In the genomic region with DNA sequence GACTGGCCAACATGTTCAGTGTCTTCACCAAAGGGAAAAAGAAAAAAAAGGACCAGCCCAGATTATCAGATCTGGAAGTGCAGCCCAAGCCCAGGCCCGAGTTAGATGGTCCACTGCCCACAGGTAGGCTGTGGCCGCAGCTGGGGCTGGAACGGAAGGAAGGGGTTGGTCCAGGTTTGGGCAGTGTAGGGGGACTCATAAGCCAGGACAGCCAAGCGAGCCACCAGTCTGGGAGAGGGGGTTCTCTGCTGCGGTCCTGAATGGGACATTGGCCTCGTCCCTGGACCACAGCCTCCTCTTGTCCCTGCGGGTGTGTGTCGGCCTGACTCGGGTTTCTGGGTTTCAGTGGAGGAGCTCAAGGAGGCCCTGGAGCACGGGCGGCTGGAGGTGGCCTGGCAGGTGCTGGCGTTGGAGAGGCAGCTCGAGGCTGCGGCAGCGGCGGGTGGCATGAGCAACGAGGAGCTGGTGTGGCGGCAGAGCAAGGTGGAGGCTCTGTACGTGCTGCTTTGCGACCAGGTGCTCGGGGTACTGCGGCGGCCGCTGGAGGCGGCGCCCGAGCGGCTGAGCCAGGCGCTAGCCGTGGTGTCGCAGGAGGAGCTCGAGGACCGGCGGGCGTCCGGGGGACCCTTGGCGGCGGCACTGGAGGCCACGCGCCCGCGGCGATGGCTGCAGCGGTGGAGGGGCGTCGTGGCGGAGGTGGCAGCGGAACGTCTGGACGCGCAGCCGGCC, we compare ENCODE assay signal across 9 mouse cellular contexts. TPM values are rescaled to one million over a fixed set of nuclear protein-coding genes. Genes with fewer than 3 reads are reported as not detected.
DNase-seq lines count a peak whose midpoint lies in the region; ATAC-seq lines count a peak whose summit lies in the region.
"Had no signal": no experiment of that assay in that cellular context is flagged by ENCODE, and none has a peak within 500 bp of the region (broad histone marks: within the 10 kb centered on the region; RNA-seq: fewer than 3 reads in every experiment).

No protein-coding gene starts in this region.

- no peak overlapping the region for H3K27ac ChIP-seq in heart, embryonic 12.5 days (ENCODE audit: poor library complexity, severe bottlenecking)
- H3K27ac ChIP-seq in embryonic facial prominence, embryonic 11.5 days (replicated peaks; ENCODE audit: low read depth, low read length) = no peak overlapping the region
- no peak overlapping the region for H3K27ac ChIP-seq in intestine, embryonic 15.5 days
- H3K27ac ChIP-seq in midbrain, embryonic 13.5 days = no peak overlapping the region

- H3K4me2 ChIP-seq in heart, embryonic 12.5 days = peak overlapping the region; percentile 53
- H3K4me2 ChIP-seq in embryonic facial prominence, embryonic 11.5 days (ENCODE audit: low read depth, low read length) = peak overlapping the region; percentile 43
- peak overlapping the region; percentile 53 for H3K4me2 ChIP-seq in intestine, embryonic 15.5 days (replicated peaks)
- peak overlapping the region; percentile 46 for H3K4me2 ChIP-seq in midbrain, embryonic 13.5 days (replicated peaks)

- 7% methylated on average over 52 of the region's 52 CpGs for WGBS in heart, embryonic 12.5 days
- WGBS in embryonic facial prominence, embryonic 11.5 days = 3% methylated on average over 52 of the region's 52 CpGs
- WGBS in intestine, embryonic 15.5 days = 14% methylated on average over 47 of the region's 52 CpGs
- WGBS in midbrain, embryonic 13.5 days = 3% methylated on average over 36 of the region's 52 CpGs

- H3K9ac ChIP-seq in heart, embryonic 12.5 days = peak overlapping the region; percentile 7
- H3K9ac ChIP-seq in embryonic facial prominence, embryonic 11.5 days (replicated peaks; ENCODE audit: low read length) = peak overlapping the region; percentile 22
- no peak overlapping the region; the same call in 1 of the 2 replicates for H3K9ac ChIP-seq in intestine, embryonic 15.5 days
- H3K9ac ChIP-seq in midbrain, embryonic 13.5 days (replicated peaks) = no peak overlapping the region

- peaks cover 98% of the 10 kb centered on the region for H3K27me3 ChIP-seq in heart, embryonic 12.5 days (replicated peaks)
- peaks cover 82% of the 10 kb centered on the region for H3K27me3 ChIP-seq in embryonic facial prominence, embryonic 11.5 days (ENCODE audit: control insufficient read depth, insufficient read depth, low read length)
- peaks cover 87% of the 10 kb centered on the region for H3K27me3 ChIP-seq in intestine, embryonic 15.5 days (replicated peaks)
- H3K27me3 ChIP-seq in midbrain, embryonic 13.5 days = peaks cover 95% of the 10 kb centered on the region

- H3K36me3 ChIP-seq in heart, embryonic 12.5 days = no peaks in the 10 kb centered on the region
- H3K36me3 ChIP-seq in embryonic facial prominence, embryonic 11.5 days (replicated peaks; ENCODE audit: control insufficient read depth, insufficient read depth, low read depth, low read length) = no peaks in the 10 kb centered on the region
- no peaks in the 10 kb centered on the region for H3K36me3 ChIP-seq in intestine, embryonic 15.5 days
- no peaks in the 10 kb centered on the region for H3K36me3 ChIP-seq in midbrain, embryonic 13.5 days

- peaks cover 69% of the 10 kb centered on the region for H3K4me1 ChIP-seq in heart, embryonic 12.5 days (replicated peaks)
- H3K4me1 ChIP-seq in embryonic facial prominence, embryonic 11.5 days (ENCODE audit: control insufficient read depth, insufficient read depth, low read length) = peaks cover 20% of the 10 kb centered on the region
- peaks cover 50% of the 10 kb centered on the region for H3K4me1 ChIP-seq in intestine, embryonic 15.5 days (replicated peaks)
- H3K4me1 ChIP-seq in midbrain, embryonic 13.5 days (replicated peaks) = peaks cover 32% of the 10 kb centered on the region

- peak overlapping the region; percentile 25 for H3K4me3 ChIP-seq in heart, embryonic 12.5 days
- peak overlapping the region; percentile 18 for H3K4me3 ChIP-seq in embryonic facial prominence, embryonic 11.5 days (ENCODE audit: low read depth, low read length)
- H3K4me3 ChIP-seq in intestine, embryonic 15.5 days (replicated peaks) = peak overlapping the region; percentile 3; the same call in 1 of the 2 replicates
- peak overlapping the region; percentile 26 for H3K4me3 ChIP-seq in midbrain, embryonic 13.5 days (replicated peaks)

- DNase-seq in heart, postnatal 36 days = no peak
- no peak for DNase-seq in embryonic facial prominence, embryonic 11.5 days (ENCODE audit: low spot score)
- no peak for DNase-seq in embryo, embryonic 10 days (ENCODE audit: low spot score)
- DNase-seq in layer of hippocampus, adult 18-20 months (ENCODE audit: low spot score in 2 of 2) = no peak
- DNase-seq in left cerebral cortex, postnatal 10 days (ENCODE audit: extremely low spot score in 1 of 2, low spot score in 2 of 2) = no peak
- DNase-seq: retina, postnatal 1 day had no signal

- no peaks in the 10 kb centered on the region for H3K9me3 ChIP-seq in heart, embryonic 12.5 days (replicated peaks)
- no peaks in the 10 kb centered on the region for H3K9me3 ChIP-seq in embryonic facial prominence, embryonic 11.5 days (replicated peaks; ENCODE audit: control insufficient read depth, low read length)
- no peaks in the 10 kb centered on the region for H3K9me3 ChIP-seq in intestine, embryonic 15.5 days
- no peaks in the 10 kb centered on the region for H3K9me3 ChIP-seq in midbrain, embryonic 13.5 days

- no peak for ATAC-seq in heart, embryonic 12.5 days (ENCODE audit: insufficient number of reproducible peaks, low FRiP score)
- ATAC-seq in embryonic facial prominence, embryonic 11.5 days (replicated peaks; ENCODE audit: insufficient number of reproducible peaks, low FRiP score, low TSS enrichment, low read depth) = no peak
- no peak for ATAC-seq in intestine, embryonic 15.5 days
- ATAC-seq in midbrain, embryonic 13.5 days = no peak

- intact Hi-C loops in heart, postnatal 36 days (cut with DNase I) = no loop called here
- intact Hi-C loops in left cerebral cortex, postnatal 10 days (cut with DNase I) = no loop called here

RNA-seq across cellular contexts. Expression of gene Tnfaip2, which starts 3.1 kb away (rescaled TPM):
- 7.4 and 12.0 TPM in 2 replicates for polyA plus RNA-seq in heart, embryonic 12.5 days (2016; fragmentation: Nextera tagmentation; extraction: Ambion mirVana)
- 10 to 100 TPM; 32.7 to 38.8 TPM for total RNA-seq in heart, postnatal 36 days (2021)
- 4.6 and 4.8 TPM in 2 replicates for polyA plus RNA-seq in embryonic facial prominence, embryonic 11.5 days (2014; fragmentation: Nextera tagmentation; extraction: Ambion mirVana)
- polyA plus RNA-seq in intestine, embryonic 15.5 days (2015; fragmentation: Nextera tagmentation; extraction: Ambion mirVana) = 4.9 and 5.7 TPM in 2 replicates
- 0.28 and 1.3 TPM in 2 replicates for polyA plus RNA-seq in midbrain, embryonic 13.5 days (2015; fragmentation: Nextera tagmentation; extraction: Ambion mirVana)
- total RNA-seq in layer of hippocampus, adult 18-20 months (2021) = 1 to 10 TPM in 1 of 2 experiments, under 1 TPM in 1; 0.30 to 1.7 TPM
- under 1 TPM; 0.61 to 0.81 TPM for total RNA-seq in left cerebral cortex, postnatal 10 days (2021)

RNA-seq across cellular contexts. Expression of gene Exoc3l4, which starts 28.5 kb away (rescaled TPM):
- polyA plus RNA-seq in heart, embryonic 12.5 days (2016; fragmentation: Nextera tagmentation; extraction: Ambion mirVana) = 8.5 and 10.1 TPM in 2 replicates
- 1 to 10 TPM; 2.9 to 3.0 TPM for total RNA-seq in heart, postnatal 36 days (2021)
- 6.3 and 7.3 TPM in 2 replicates for polyA plus RNA-seq in embryonic facial prominence, embryonic 11.5 days (2014; fragmentation: Nextera tagmentation; extraction: Ambion mirVana)
- 11.1 and 11.5 TPM in 2 replicates for polyA plus RNA-seq in intestine, embryonic 15.5 days (2015; fragmentation: Nextera tagmentation; extraction: Ambion mirVana)
- polyA plus RNA-seq in midbrain, embryonic 13.5 days (2015; fragmentation: Nextera tagmentation; extraction: Ambion mirVana) = 2.0 and 2.4 TPM in 2 replicates
- 1 to 10 TPM; 6.1 to 7.1 TPM for total RNA-seq in layer of hippocampus, adult 18-20 months (2021)
- total RNA-seq in left cerebral cortex, postnatal 10 days (2021) = 1 to 10 TPM; 1.1 to 1.7 TPM

RNA-seq across cellular contexts. Expression of gene Lbhd2, which starts 38.7 kb away (rescaled TPM):
- polyA plus RNA-seq in heart, embryonic 12.5 days (2016; fragmentation: Nextera tagmentation; extraction: Ambion mirVana) = 0.31 TPM in 1 of 2 replicates, not detected in the other
- not detected for total RNA-seq in heart, postnatal 36 days (2021)
- polyA plus RNA-seq in embryonic facial prominence, embryonic 11.5 days (2014; fragmentation: Nextera tagmentation; extraction: Ambion mirVana) = 0.45 TPM in 1 of 2 replicates, not detected in the other
- polyA plus RNA-seq in intestine, embryonic 15.5 days (2015; fragmentation: Nextera tagmentation; extraction: Ambion mirVana) = 1.6 and 2.0 TPM in 2 replicates
- 0.32 TPM in 1 of 2 replicates, not detected in the other for polyA plus RNA-seq in midbrain, embryonic 13.5 days (2015; fragmentation: Nextera tagmentation; extraction: Ambion mirVana)
- total RNA-seq in layer of hippocampus, adult 18-20 months (2021) = 1 to 10 TPM in 1 of 2 experiments, under 1 TPM in 1; 0.53 to 1.2 TPM
- 1 to 10 TPM; 2.6 to 3.0 TPM for total RNA-seq in left cerebral cortex, postnatal 10 days (2021)

RNA-seq across cellular contexts. Expression of gene Gm266, which starts 40.3 kb away (rescaled TPM):
- 2.1 and 2.4 TPM in 2 replicates for polyA plus RNA-seq in heart, embryonic 12.5 days (2016; fragmentation: Nextera tagmentation; extraction: Ambion mirVana)
- total RNA-seq in heart, postnatal 36 days (2021) = under 1 TPM; 0.57 to 0.58 TPM
- polyA plus RNA-seq in embryonic facial prominence, embryonic 11.5 days (2014; fragmentation: Nextera tagmentation; extraction: Ambion mirVana) = 23.9 and 27.9 TPM in 2 replicates
- 17.7 and 19.9 TPM in 2 replicates for polyA plus RNA-seq in intestine, embryonic 15.5 days (2015; fragmentation: Nextera tagmentation; extraction: Ambion mirVana)
- polyA plus RNA-seq in midbrain, embryonic 13.5 days (2015; fragmentation: Nextera tagmentation; extraction: Ambion mirVana) = 0.81 and 0.98 TPM in 2 replicates
- total RNA-seq in layer of hippocampus, adult 18-20 months (2021) = 1 to 10 TPM; 3.7 to 3.9 TPM
- total RNA-seq in left cerebral cortex, postnatal 10 days (2021) = 1 to 10 TPM; 4.0 TPM

Comparison
In these comparisons a context has a peak if more than half of its experiments do, and no peak if none do; other contexts are left out.
1. H3K9ac ChIP-seq: peak in heart, embryonic 12.5 days (single experiment) and embryonic facial prominence, embryonic 11.5 days (single experiment); none in intestine, embryonic 15.5 days (single experiment) and midbrain, embryonic 13.5 days (single experiment).
2. Peak in every context shown above with its lines, with median percentiles within 50 percentile points of each other: H3K4me2 ChIP-seq and H3K4me3 ChIP-seq.